ENCODE assay signal across 20 mouse cellular contexts in the genomic region with DNA sequence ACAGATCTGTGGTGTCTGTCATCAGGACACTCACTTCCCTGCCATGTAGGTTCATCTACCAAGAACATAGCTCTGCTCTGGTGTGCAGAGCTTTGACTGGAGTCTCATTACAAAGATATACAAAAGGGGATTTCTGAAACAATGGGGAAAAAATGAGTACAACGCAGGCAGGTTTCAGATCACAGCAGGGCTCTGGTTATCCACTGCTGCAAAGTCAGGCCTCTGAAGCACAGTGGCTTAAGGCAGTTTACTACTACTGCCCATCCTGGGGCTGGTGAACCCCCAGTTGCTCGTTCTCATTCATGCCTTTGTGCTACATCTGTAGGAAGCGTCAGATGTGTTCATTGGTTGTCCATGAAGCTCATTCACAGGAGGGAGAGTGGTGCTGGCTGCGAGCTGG. TPM values are rescaled to one million over a fixed set of nuclear protein-coding genes. Genes with fewer than 3 reads are reported as not detected.
A peak's percentile ranks its signal among the peaks of the same experiment; 100 is the strongest.
DNase-seq lines count a peak whose midpoint lies in the region; ATAC-seq and TF ChIP-seq lines count a peak whose summit lies in the region.
"Had no signal": no experiment of that assay in that cellular context is flagged by ENCODE, and none has a peak within 500 bp of the region (broad histone marks: within the 10 kb centered on the region; RNA-seq: fewer than 3 reads in every experiment).

No protein-coding gene starts in this region.

- intact Hi-C loops in heart, postnatal 25 days (cut with DNase I) = loop anchor here (5.0 kb wide), 1 partner anchor 36 kb away; no protein-coding TSS in a partner anchor

- no peak for TF ChIP-seq POLR2A in testis, adult 2 months (IDR thresholded peaks at IDR 0.05; ENCODE audit: control insufficient read depth, low read depth, low read length)

- peak overlapping the region; percentile 73 for H3K4me3 ChIP-seq in testis, adult 2 months (ENCODE audit: control insufficient read depth, low read depth, low read length)
- H3K4me3 ChIP-seq: embryonic facial prominence, embryonic 13.5 days; forebrain, embryonic 13.5 days; hindbrain, embryonic 13.5 days; intestine, embryonic 15.5 days had no signal

- peak; percentile 74 for DNase-seq in heart, adult 11 months
- DNase-seq in heart, postnatal 25 days (ENCODE audit: low spot score) = no peak
- no peak for DNase-seq in testis, postnatal 10 days (ENCODE audit: low spot score)
- DNase-seq in layer of hippocampus, postnatal 10 days (ENCODE audit: low spot score in 2 of 2) = no peak
- no peak for DNase-seq in adrenal gland, adult 18-20 months (ENCODE audit: low spot score in 2 of 2)
- DNase-seq: adrenal gland, adult 2 months; adrenal gland, postnatal 25 days; cerebellum, adult 18-20 months; cerebellum, adult 9-11 months; cerebellum, postnatal 36 days; forebrain, postnatal 0 days; gastrocnemius, postnatal 14 days; kidney, adult 18-20 months had no signal

- H3K27ac ChIP-seq in testis, adult 2 months (ENCODE audit: control insufficient read depth, insufficient read depth, low read depth, low read length) = no peak overlapping the region
- H3K27ac ChIP-seq: embryonic facial prominence, embryonic 13.5 days; forebrain, embryonic 13.5 days; hindbrain, embryonic 13.5 days; hindbrain, postnatal 0 days; intestine, embryonic 15.5 days had no signal

- no peak for TF ChIP-seq CTCF in testis, adult 2 months (IDR thresholded peaks at IDR 0.05; ENCODE audit: control insufficient read depth, insufficient read depth, insufficient replicate concordance, low read depth, low read length)

- peaks cover 2% of the 10 kb centered on the region for H3K36me3 ChIP-seq in testis, adult 2 months (ENCODE audit: control insufficient read depth, insufficient read depth, low read length)

- H3K27me3 ChIP-seq in testis, adult 2 months (ENCODE audit: control insufficient read depth, insufficient read depth, low read length) = no peaks in the 10 kb centered on the region
- H3K27me3 ChIP-seq: embryonic facial prominence, embryonic 13.5 days; forebrain, embryonic 13.5 days; hindbrain, embryonic 13.5 days; intestine, embryonic 15.5 days had no signal

- no peaks in the 10 kb centered on the region for H3K4me1 ChIP-seq in testis, adult 2 months (ENCODE audit: control insufficient read depth, insufficient read depth, low read length)

- ATAC-seq in inflammation-experienced regulatory T-cells, adult 6 months = peak; percentile 55
- ATAC-seq: forebrain, embryonic 13.5 days; forebrain, postnatal 0 days; hindbrain, postnatal 0 days; intestine, embryonic 15.5 days had no signal

RNA-seq across cellular contexts. Expression of a gene that starts 57.0 kb away (rescaled TPM):
- total RNA-seq in heart, postnatal 25 days (2021) = 10 to 100 TPM; 30.7 to 33.5 TPM
- polyA plus RNA-seq in testis, adult 2 months (2012; rRNA removed) = 16.9 and 18.8 TPM in 2 replicates
- polyA plus RNA-seq in inflammation-experienced regulatory T-cells, adult 6 months (2017; shearing (Covaris generic)) = 10 to 100 TPM in 2 of 3 experiments, 1 to 10 TPM in 1; 7.5 to 15.1 (median 13.0) TPM
- 10 to 100 TPM; 58.1 to 60.5 TPM for total RNA-seq in layer of hippocampus, postnatal 10 days (2021)
- total RNA-seq in adrenal gland, adult 18-20 months (2021) = 10 to 100 TPM; 37.2 to 44.1 TPM
